Mouse (Mus musculus) forelimb bud, embryonic 11.5 days (tissue): ENCODE results near the gene Iqck.

ENCODE experiments used
- DNase-seq: peaks from one replicate; pipeline ENCODE4 v3.0.0-alpha.2; 2012; ENCODE audit warnings: low read depth, low spot score

Gene Iqck

GRCm38 (mm10) chr7:118850676-118851290, 4.8 kb upstream of the Iqck start:
- no peak for DNase-seq

DNA sequence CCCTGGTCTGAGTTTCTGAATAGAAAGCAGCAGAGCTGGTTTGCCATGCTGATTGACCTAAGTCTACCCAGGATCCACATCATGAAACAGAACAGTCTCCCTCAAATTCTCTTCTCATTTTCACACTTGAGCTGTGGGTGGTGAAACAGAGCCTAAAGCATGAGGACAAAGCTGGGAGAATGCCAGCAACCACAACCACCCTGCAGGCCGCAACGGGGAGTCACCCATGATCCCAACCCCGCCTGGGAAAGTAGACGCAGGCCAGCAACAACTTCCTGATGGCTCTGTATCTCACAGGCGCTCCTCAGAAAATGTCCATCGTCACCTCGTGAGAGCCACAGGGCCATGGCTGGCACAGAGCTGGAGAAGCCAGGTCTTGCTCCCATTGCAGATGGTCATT, 4.0 kb upstream of the Iqck start:
- no peak for DNase-seq

- no peak for DNase-seq
Measured at GRCm38 (mm10) chr7:118852611-118853010, 2.9 kb upstream of the Iqck start.

GRCm38 (mm10) chr7:118854606-118855005, 946 bp upstream of the Iqck start:
- no peak for DNase-seq

DNA sequence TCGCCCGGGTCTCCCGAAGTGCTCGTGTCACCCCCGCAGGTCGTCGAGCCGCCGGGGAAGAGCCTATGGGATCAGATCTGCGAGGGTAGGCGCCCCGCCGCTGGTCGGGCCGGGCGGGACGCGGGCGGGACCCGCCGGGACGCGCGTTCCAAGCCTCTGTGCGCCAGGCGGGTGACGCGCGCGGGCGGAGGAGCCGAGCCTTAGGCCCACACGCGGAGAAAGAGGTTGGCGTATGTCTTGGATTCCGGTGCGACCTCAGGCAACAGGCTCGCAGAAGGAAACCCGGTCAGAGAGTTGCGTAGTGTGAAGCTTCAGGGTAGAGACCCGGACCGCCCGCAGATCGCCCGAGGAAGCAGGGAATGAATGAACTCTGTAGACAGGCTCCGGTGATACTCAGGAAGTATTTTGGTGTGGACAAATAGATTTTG, 339 bp downstream of the Iqck start, which contains the start of gene Knop1:
Gene Knop1, minus strand, starts transcription at position 378 of the 428 bp plus-strand sequence.
- DNase-seq = no peak

DNA sequence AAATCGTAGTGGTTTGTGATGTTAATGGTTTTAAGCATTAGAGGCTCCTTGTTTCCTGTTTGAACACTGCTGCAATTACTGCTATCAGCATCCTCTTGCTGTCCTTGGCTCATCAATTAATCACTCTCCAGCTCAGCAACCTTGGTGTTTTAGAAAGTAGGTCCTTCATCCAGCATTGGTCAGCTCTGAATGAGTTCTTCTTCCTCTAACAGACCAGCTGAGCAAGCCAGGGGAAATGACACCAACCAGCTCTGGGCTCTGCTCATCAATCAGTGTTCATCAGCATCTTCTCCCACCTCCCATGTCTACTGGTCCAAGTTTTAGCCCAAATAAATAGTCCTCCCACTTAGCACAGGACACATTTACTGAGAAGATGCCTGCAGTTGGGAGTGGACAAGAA, 3.1 kb downstream of the Iqck start:
- no peak for DNase-seq

GRCm38 (mm10) chr7:118865362-118865761, 9.8 kb downstream of the Iqck start:
- no peak for DNase-seq

DNA sequence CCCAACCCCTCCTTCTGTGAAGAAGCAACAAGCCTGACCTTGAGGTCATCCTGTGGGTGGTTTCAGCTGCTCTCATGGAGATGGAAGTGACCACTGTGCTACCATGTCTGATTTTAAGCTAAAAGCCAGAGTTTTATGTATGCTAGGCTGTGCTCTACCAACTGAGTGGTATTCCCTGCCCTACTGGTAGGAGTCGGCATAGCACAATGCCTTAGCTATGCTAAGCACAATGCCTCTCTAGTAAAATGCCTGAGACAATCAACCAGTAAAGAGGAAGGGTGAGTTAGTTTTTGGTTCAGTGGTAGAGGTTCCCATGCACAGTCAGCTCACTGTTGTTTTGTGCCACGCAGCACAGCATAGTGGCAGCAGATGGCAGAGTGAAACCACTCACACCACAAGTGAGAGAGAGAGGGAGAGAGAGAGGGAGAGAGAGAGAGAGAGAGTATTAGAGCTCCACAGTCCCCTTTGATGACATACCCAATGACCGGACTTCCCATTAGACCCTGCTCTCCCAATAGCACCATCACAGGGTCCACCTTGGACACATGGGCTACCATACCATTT, 24.0 kb downstream of the Iqck start:
- DNase-seq = no peak

GRCm38 (mm10) chr7:118883957-118884356, 28.4 kb downstream of the Iqck start:
- peak; percentile 28 for DNase-seq

- no peak for DNase-seq
Measured at GRCm38 (mm10) chr7:118884969-118885368, 29.4 kb downstream of the Iqck start.

- DNase-seq = no peak
Measured at GRCm38 (mm10) chr7:118887303-118888055, 31.9 kb downstream of the Iqck start.

DNA sequence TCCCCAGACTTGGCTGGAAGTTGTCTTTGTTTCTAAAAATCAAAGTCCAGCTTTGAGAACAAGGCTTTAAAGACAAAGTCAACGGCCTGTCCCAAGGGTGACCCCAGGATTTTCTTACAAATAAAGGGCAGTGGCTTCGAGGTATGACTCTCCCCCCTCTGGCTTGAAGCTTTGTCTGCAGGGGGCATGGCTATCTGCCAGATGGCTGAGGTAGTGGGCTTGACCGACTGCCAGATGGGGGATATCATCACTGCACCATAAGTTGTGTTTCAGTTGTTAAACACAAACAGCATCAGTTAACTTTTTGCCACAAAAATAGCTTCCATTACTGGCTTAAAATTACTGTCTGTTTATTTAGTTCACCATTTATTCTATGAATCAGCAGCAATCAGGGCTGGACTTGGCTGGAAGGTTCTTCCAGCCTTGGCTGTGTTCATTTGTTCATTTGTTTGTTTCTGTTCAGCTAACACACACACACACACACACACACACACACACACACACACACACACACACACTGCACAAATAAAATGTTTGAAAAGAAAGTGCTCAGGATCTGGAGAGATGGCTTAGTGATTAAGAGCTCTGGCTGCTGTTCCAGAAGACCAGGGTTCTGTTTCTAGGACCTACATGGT, 33.6 kb downstream of the Iqck start:
- no peak for DNase-seq

GRCm38 (mm10) chr7:118895469-118896450, 40.2 kb downstream of the Iqck start:
- no peak for DNase-seq

GRCm38 (mm10) chr7:118898063-118898462, 42.5 kb downstream of the Iqck start:
- DNase-seq = no peak

DNA sequence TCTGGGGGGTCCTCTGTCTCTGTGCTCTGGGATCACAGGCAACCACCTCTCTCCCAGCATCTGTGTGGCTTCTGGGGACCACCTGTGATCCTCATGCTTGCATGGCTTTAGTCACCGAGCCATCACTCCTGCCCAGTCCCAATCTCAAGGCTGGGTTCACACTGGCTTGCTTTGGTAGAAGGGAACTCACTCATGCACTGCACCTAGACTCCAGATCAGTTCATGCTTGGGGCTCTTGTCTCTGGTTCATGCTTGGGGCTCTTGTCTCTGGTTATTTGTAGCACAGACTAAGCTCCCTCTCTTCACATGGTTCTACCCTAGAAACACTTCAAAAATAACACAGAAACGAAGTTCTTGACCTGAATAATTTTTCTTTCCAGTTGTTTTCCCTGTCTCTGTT, 44.5 kb downstream of the Iqck start:
- DNase-seq = no peak

DNA sequence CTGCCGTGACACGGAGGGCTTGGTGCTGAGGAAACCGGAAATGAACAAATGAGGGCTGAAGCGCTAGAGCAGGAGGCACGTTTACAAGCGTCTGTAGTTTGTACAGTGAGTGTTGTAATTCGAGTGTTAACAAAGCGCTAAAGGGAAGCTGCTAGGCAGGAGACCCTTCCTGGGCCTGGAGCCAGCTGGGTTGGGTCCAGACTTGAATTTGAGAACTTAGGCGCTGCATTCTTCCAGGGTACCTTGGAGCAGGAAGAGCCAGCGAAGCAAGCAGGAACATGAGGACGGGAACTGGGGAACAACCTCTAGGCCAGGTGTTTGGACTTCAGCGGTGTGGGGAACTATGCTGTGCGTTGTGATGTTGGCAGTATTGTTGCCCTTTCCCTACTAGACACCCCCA, 47.4 kb downstream of the Iqck start:
- peak; percentile 35 for DNase-seq

GRCm38 (mm10) chr7:118903879-118904278, 48.3 kb downstream of the Iqck start:
- no peak for DNase-seq

DNA sequence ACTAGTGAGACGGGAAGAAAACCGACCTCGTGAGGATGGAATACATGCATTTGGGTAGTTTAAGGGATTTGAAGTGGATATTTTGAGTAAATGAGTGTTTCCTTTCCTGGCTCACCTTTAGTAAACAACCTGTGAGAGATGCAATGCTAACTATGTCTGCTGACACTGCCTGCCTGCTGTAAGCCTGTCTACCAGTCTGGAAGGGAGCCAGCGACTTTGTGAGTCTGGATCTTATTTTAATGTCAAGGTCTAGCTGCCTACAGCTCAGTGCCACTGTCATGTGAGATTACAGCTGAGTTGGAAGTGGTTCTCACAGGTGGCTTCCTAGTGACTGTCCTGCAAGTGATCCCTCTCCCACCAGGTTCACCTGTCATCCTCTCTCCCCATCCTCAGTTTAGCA, 49.0 kb downstream of the Iqck start:
- DNase-seq = no peak

GRCm38 (mm10) chr7:118908961-118909515, 53.5 kb downstream of the Iqck start:
- DNase-seq = no peak

DNA sequence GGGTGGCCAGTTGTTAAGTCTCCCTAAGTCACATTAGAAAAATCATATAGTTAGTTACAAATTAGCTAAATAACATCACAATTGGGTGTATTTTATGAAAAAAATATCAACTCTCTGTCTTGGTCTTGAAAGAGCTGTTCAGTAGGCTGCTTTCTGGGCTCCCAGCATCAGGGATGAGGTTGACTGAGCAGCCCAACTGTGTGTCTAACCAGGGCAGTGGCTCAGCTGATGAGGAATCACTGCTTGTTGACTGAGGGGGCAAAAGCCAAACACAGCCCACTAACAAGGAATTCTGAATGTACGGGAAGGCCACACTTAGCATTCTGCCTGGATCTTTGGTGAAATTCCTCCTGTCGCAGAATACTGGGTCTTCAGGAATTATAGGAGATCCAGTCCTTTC, 54.9 kb downstream of the Iqck start:
- no peak for DNase-seq

DNA sequence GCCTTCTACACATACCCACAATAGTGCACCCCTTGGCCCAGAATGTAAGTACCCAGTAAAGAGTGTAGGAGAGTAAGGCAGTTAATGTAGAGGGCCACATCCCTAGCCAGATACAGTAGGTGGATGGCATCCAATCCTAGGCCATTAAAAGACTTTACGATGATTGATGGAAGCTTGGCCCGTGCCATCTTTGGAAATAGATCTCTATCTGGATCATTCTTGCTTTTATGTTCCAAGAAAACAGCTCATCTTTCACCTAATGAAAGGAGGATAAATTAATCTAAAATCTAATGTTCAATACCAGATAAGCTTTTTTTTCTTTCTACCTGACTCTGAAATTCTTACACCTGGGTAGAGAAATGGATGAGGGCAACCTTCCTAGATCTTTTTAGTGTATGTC, 55.6 kb downstream of the Iqck start:
- DNase-seq = no peak
